Mouse (Mus musculus) small intestine, adult 2 months (tissue): ENCODE measurements around the gene Hectd1.

Experiments
- CTCF ChIP-seq: fragments of 200-500 bp; IDR thresholded peaks from 2 replicates; pipeline ENCODE4 v1.5.1; 2012; ENCODE audit warnings: low read depth, mild to moderate bottlenecking, control low read depth, inconsistent platforms, low read length, moderate library complexity, mixed read lengths; ENCODE audit not compliant: insufficient replicate concordance, insufficient read length; ENCODE audit errors: extremely low read depth
- POLR2A ChIP-seq: fragments of 200-500 bp; IDR thresholded peaks from 2 replicates; pipeline ENCODE4 v1.6.1; 2012; ENCODE audit warnings: low read depth, mild to moderate bottlenecking, control low read depth, inconsistent platforms, low read length, moderate library complexity

DNA sequence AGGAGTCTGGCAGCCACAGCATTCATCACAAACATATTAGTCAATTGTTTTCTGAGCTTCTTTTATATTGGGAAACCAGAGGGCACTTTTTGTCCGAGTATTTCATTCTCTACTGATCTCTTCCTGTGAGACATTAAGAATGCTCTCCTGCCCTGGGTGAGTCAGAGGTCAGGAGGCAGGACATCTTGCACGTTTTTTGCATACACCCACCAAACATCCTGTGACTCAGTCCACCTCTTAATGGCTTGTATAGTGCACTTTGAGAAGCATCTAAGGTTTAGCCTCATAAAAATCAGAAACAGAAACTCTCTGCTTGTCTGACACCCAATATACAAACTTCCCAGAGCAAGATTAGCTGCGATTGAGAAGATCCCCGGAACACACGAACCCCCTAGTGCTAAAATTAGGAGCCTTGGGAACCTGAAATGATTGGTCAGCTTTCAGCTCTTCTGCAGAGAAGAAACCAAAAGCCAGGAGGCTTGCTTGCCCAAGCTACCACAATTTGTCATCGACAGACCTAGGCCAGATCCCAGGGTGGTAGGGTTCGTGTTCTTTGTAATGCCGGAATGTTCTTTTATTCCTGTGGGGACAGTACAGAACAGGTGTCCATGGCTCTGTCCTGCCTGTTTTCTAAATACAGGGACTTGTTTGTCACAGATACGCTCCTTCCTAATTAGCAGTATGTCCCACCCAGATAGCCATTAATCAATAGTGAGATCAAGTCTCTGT, 35.9 kb upstream of the Hectd1 start:
- TF ChIP-seq POLR2A (no peak), CTCF (no peak)
